Mouse (Mus musculus) heart, postnatal 0 days (tissue): ENCODE results near the gene 6030468B19Rik.

Source experiments
- CTCF ChIP-seq: IDR thresholded peaks from 2 replicates; pipeline ENCODE4 v1.5.1; 2016; ENCODE audit warnings: antibody characterized with exemption, control low read depth, low read depth
- EP300 ChIP-seq: IDR thresholded peaks from 2 replicates; pipeline ENCODE4 v1.6.1; 2016; ENCODE audit warnings: antibody characterized with exemption, low read depth

DNA sequence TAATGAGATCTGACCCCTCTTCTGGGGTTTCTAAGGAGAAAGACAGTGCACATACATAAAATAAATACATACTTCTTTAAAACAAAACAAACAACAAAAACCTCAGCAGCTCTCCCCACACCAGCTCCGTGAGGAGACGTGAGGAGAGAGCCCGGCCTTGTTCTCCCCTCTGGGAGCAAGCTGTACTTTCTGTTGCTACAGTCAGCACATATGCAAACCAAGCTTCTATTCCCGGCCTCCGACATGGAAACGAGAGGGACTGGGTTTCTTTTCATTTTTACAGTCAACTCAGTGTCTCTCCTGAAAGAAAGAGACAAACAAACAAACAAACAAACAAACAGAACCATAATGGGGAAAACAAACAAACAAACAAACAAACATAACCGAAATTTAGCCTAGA, 2.6 kb downstream of the 6030468B19Rik start:
- TF ChIP-seq CTCF (no peak), EP300 (no peak)
